Mouse (Mus musculus) embryonic facial prominence, embryonic 11.5 days (tissue): ENCODE measurements at regions not wholly inside any gene's neighbourhood (a gene's known extent, or its start where the extent isn't known, plus 50 kb on each side); places are given as distances from the start of the nearest gene placed in this dataset.
A peak's percentile ranks its signal among the peaks of the same experiment; 100 is the strongest.

Experiments
- ATAC-seq: fragments of 200-750 bp; cut with Nextera tagmentation; replicated peaks from 2 replicates; pipeline ENCODE4 v1.8.0; 2017; ENCODE audit warnings: low read depth; ENCODE audit not compliant: insufficient number of reproducible peaks, low FRiP score, low TSS enrichment
- DNase-seq: peaks from one replicate; pipeline ENCODE4 v3.0.0-alpha.2; 2015; ENCODE audit warnings: low spot score
- H3K27ac ChIP-seq: fragments of 300-500 bp; sonication (generic); replicated peaks from 2 replicates; pipeline ENCODE4 v1.5.1; 2014; ENCODE audit warnings: mild to moderate bottlenecking, low read depth, low read length, control low read depth
- H3K27me3 ChIP-seq: fragments of 300-500 bp; sonication (generic); 2 replicates; pipeline ENCODE4 v1.6.1; 2014; ENCODE audit warnings: mild to moderate bottlenecking, low read length, moderate library complexity, mixed read lengths; ENCODE audit not compliant: control insufficient read depth, insufficient read depth
- H3K36me3 ChIP-seq: fragments of 300-500 bp; sonication (generic); replicated peaks from 2 replicates; pipeline ENCODE4 v1.6.1; 2014; ENCODE audit warnings: low read depth, mild to moderate bottlenecking, low read length, moderate library complexity, mixed read lengths; ENCODE audit not compliant: control insufficient read depth, insufficient read depth
- H3K4me1 ChIP-seq: fragments of 300-500 bp; sonication (generic); 2 replicates; pipeline ENCODE4 v1.6.1; 2014; ENCODE audit warnings: low read length, mixed read lengths; ENCODE audit not compliant: control insufficient read depth, insufficient read depth
- H3K4me2 ChIP-seq: fragments of 300-500 bp; sonication (generic); 2 replicates; pipeline ENCODE4 v1.6.1; 2014; ENCODE audit warnings: low read depth, mild to moderate bottlenecking, control low read depth, low read length, moderate library complexity
- H3K4me3 ChIP-seq: fragments of 300-500 bp; sonication (generic); 2 replicates; pipeline ENCODE4 v1.5.1; 2014; ENCODE audit warnings: low read depth, low read length, control low read depth
- H3K9ac ChIP-seq: fragments of 300-500 bp; sonication (generic); replicated peaks from 2 replicates; pipeline ENCODE4 v1.6.1; 2014; ENCODE audit warnings: mild to moderate bottlenecking, control low read depth, low read length
- H3K9me3 ChIP-seq: fragments of 300-500 bp; sonication (generic); replicated peaks from 2 replicates; pipeline ENCODE4 v1.6.1; 2016; ENCODE audit warnings: mild to moderate bottlenecking, low read length, inconsistent platforms, mixed read lengths; ENCODE audit not compliant: control insufficient read depth
- WGBS: fragments of 180-500 bp; shearing (Covaris S2); extraction: QIAGEN DNeasy Blood & Tissue Kit; methylation state at CpG from one replicate; pipeline ENCODE4 v1.1.7; 2014; 5-methylcytosine and 5-hydroxymethylcytosine counted together

DNA sequence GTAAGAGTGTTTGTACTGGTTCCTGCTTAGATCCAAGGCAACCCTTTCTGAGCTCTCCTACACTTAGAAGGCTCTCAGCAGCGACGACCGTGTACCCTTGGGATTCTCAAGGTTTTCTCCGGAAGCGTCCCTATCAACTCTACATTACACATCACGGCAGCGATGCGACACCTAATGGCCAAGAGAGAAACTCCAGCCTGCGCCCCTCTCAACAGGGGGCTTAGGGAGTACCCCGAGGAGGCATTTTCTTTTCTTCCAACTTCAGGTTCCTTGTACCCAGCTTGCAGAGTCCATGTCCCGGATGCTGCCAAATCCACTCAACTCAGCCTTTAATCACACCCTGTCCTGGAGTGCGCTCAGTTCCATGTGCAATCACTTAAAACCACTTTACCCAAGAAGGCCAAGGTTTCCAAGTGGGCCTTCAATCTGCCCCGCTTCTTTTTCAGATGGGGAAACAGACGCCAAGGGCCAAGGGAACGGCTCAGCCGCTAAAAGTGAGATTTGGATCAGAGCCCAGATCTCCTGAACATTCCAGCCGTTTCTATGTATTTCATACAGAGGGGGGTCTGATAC, 186.9 kb upstream of the Fbxo11 start:
- WGBS, result 12% methylated on average over 17 of the region's 17 CpGs
- no peaks in the 10 kb centered on the region for H3K9me3 ChIP-seq
- DNase-seq, result peak; percentile 90
- peak; percentile 36 for ATAC-seq
- 0 out of 2 replicates have a peak overlapping the region, but pooled peaks have one; percentile 26 for H3K4me2 ChIP-seq
- 0 out of 2 replicates have a peak overlapping the region, but pooled peaks have one; percentile 30 for H3K9ac ChIP-seq
- no peaks in the 10 kb centered on the region for H3K4me1 ChIP-seq
- no peaks in the 10 kb centered on the region for H3K36me3 ChIP-seq
- H3K27me3 ChIP-seq, result no peaks in the 10 kb centered on the region
- H3K4me3 ChIP-seq, result no peak overlapping the region
- H3K27ac ChIP-seq, result no peak overlapping the region

DNA sequence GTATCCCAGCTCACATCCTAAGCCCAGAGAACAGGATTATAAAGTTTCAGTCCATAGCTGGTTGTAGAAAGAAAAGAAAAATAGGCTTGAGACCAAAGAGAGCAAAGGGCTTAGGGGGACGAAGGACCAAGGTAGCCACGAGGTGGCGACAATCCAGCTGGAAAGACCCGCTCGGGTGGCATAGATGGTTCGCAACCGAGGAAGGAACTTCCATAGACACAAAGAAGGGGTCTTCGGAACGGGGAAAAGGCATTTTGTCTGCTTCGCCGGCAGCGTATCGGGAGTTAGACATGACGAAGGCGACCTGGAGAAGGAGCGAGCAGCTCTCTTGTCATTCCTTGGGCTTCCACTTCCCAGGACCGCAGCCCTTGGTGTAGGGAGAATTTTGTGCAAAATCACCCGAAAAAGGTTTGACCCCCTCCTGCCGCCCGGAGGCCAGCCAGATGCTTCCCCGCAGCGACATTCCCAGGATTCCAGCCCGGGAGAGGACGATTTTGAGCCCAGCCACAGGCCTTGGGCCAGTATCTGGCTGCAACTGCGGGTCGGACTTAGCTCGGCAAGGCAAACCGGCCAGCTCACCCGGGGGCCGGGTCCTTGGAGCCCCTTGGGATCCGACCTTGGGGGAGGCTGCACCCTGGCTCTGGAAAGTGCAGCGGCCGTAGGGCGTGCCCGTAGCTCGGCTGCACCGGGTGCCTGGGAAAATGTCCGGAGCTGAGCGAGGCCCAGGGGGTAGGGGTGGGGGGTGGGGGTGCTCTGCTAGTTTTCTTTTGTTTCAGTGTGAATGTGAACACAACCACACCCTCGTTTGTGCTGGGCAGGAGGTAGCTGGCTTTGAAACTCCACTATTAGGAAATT, 184.5 kb upstream of the Foxn2 start:
- DNase-seq (peak; percentile 93), ATAC-seq (peak; percentile 71)
- Histone ChIP-seq H3K27me3 (no peaks in the 10 kb centered on the region), H3K36me3 (no peaks in the 10 kb centered on the region), H3K9me3 (no peaks in the 10 kb centered on the region), H3K4me2 (peak overlapping the region; percentile 88), H3K4me1 (no peaks in the 10 kb centered on the region), H3K9ac (peak overlapping the region; percentile 94), H3K4me3 (peak overlapping the region; percentile 59), H3K27ac (peak overlapping the region; percentile 89)
- WGBS, result under 1% methylated on average over 40 of the region's 40 CpGs

GRCm38 (mm10) chr17:88256599-88257544, 183.6 kb upstream of the Foxn2 start:
- no peaks in the 10 kb centered on the region for H3K36me3 ChIP-seq
- no peaks in the 10 kb centered on the region for H3K4me1 ChIP-seq
- WGBS, result 2% methylated on average over 18 of the region's 18 CpGs
- no peaks in the 10 kb centered on the region for H3K9me3 ChIP-seq
- peak overlapping the region; percentile 94 for H3K9ac ChIP-seq
- DNase-seq (peak; percentile 75), ATAC-seq (peak; percentile 48)
- H3K27me3 ChIP-seq, result no peaks in the 10 kb centered on the region
- peak overlapping the region; percentile 89; the same call in 1 of the 2 replicates for H3K27ac ChIP-seq
- H3K4me2 ChIP-seq, result peak overlapping the region; percentile 88
- peak overlapping the region; percentile 59 for H3K4me3 ChIP-seq

- Histone ChIP-seq H3K27ac (no peak overlapping the region), H3K9me3 (no peaks in the 10 kb centered on the region), H3K4me1 (no peaks in the 10 kb centered on the region), H3K27me3 (no peaks in the 10 kb centered on the region), H3K4me3 (no peak overlapping the region), H3K4me2 (no peak overlapping the region), H3K9ac (no peak overlapping the region), H3K36me3 (no peaks in the 10 kb centered on the region)
- DNase-seq (peak; percentile 27), ATAC-seq (no peak)
- WGBS, result 60% methylated on average over 11 of the region's 11 CpGs
Measured at GRCm38 (mm10) chr17:88258361-88258796, 182.1 kb upstream of the Foxn2 start.

DNA sequence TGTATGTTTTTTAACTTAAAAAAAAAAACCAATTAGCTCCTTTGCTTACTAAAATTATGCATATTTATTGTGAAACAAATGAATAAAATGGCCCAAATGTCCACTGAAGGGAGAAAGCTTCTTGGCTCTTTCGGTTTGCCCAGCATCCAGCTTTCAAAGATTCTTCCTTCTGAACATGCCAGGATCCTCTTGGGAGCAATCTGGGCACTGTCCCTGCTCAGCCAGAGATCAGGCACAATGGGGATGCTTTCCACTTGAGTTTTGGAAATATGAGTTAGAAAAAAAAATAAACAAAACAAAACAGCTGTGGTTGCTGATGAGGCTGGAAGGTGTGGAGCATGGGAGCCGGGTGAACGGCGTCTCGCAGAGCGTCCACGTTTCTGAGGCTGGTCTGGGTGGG, 180.3 kb upstream of the Foxn2 start:
- H3K4me1 ChIP-seq, result no peaks in the 10 kb centered on the region
- 94% methylated on average over 7 of the region's 7 CpGs for WGBS
- no peak overlapping the region for H3K4me2 ChIP-seq
- H3K36me3 ChIP-seq, result no peaks in the 10 kb centered on the region
- H3K4me3 ChIP-seq, result no peak overlapping the region
- no peak for ATAC-seq
- no peak overlapping the region for H3K27ac ChIP-seq
- DNase-seq, result no peak
- no peaks in the 10 kb centered on the region for H3K9me3 ChIP-seq
- H3K9ac ChIP-seq, result no peak overlapping the region
- no peaks in the 10 kb centered on the region for H3K27me3 ChIP-seq

DNA sequence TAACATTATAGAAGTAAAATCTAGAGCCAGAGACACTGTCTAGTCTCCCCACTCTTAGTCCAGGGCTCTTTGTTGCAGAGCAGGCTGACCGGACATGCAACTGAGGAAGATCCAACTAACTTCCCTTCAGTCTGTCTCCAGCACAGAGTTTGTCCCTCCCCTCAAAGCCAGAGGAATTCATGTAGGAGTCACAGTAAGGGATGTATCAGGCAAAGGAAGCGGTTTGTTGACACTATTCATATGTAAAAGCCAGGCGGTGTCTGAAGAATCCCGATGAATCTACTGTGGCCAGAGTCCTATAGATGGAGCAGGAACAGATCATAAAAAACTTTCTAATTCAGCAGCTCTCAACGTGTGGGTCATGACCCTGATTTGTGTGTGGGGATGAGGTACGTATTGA, 179.7 kb upstream of the Foxn2 start:
- no peak for ATAC-seq
- no peak for DNase-seq

DNA sequence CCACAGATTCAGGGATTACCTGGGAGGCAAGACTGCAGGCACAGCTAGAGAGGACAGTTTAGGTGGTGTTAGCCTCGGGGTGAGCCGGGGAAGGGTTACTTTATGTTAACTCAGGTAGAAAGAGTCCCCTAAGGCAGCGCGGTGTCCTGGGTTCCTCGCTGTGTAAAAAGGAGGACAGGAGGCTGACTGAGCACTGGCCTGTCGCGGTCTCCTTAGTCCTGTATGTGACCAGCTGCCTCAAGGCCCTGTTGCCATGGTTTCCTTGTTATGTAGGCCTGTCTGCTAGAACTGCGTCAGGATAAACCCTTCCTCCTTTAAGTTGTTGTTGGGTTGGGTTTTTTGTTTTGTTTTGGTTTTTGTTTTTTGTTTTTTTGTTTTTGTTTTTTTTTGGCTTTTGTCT, 179.0 kb upstream of the Foxn2 start:
- ATAC-seq, result no peak
- no peak overlapping the region for H3K9ac ChIP-seq
- H3K27me3 ChIP-seq, result no peaks in the 10 kb centered on the region
- no peak overlapping the region for H3K4me2 ChIP-seq
- H3K9me3 ChIP-seq, result no peaks in the 10 kb centered on the region
- H3K4me1 ChIP-seq, result no peaks in the 10 kb centered on the region
- DNase-seq, result peak; percentile 31
- H3K36me3 ChIP-seq, result no peaks in the 10 kb centered on the region
- WGBS, result 40% methylated on average over 8 of the region's 8 CpGs
- no peak overlapping the region for H3K4me3 ChIP-seq
- H3K27ac ChIP-seq, result no peak overlapping the region

More for the DNA sequence above, 179.7 kb upstream of the Foxn2 start:
- no peak overlapping the region for H3K4me2 ChIP-seq
- no peaks in the 10 kb centered on the region for H3K4me1 ChIP-seq
- H3K4me3 ChIP-seq, result no peak overlapping the region
- no peaks in the 10 kb centered on the region for H3K27me3 ChIP-seq
- H3K9ac ChIP-seq, result no peak overlapping the region
- no peaks in the 10 kb centered on the region for H3K36me3 ChIP-seq
- H3K27ac ChIP-seq, result no peak overlapping the region
- H3K9me3 ChIP-seq, result no peaks in the 10 kb centered on the region
- whole genome bisulfite sequencing, result 56% methylated on average over 6 of the region's 6 CpGs
